15 mouse cellular contexts compared by ENCODE assay signal in the genomic region with DNA sequence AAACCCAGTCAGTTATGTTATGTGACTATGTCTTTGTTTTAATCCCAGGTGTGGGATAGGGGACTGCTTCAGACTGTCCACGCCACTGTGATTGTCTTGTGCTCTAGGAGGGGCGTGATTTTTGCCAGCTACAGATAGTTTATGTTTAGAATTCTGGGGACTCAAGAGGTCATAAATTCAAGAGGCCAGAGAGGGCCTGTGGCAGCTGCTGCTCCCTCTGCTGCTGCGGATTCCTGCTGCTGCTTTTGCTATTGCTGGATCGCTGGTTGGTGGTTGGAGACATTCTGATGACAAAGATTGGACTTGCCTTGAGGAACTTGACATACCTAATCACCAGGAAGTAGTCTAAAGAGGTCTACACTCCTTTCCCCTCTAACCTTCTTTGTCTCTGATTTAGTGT. TPM values are rescaled to one million over a fixed set of nuclear protein-coding genes. Genes with fewer than 3 reads are reported as not detected.
"Had no signal": no experiment of that assay in that cellular context is flagged by ENCODE, and none has a peak within 500 bp of the region (broad histone marks: within the 10 kb centered on the region; RNA-seq: fewer than 3 reads in every experiment).

No protein-coding gene starts in this region.

- H3K27me3 ChIP-seq: midbrain, embryonic 12.5 days; neural tube, embryonic 12.5 days; stomach, embryonic 15.5 days had no signal

- DNase-seq: lung, adult 18-20 months; lung, embryonic 14.5 days; lung, postnatal 10 days; lung, postnatal 4 days; midbrain, embryonic 14.5 days; right cerebral cortex, postnatal 14 days; thymus, adult 2 months; thymus, postnatal 25 days had no signal

- ATAC-seq: midbrain, embryonic 16.5 days had no signal

- H3K36me3 ChIP-seq: midbrain, embryonic 10.5 days; midbrain, embryonic 12.5 days; neural tube, embryonic 12.5 days; stomach, embryonic 15.5 days had no signal

- H3K4me2 ChIP-seq: lung, embryonic 14.5 days; midbrain, embryonic 12.5 days; neural tube, embryonic 12.5 days; stomach, embryonic 15.5 days had no signal

- H3K4me3 ChIP-seq: megakaryocyte, embryonic 14.5 days; midbrain, embryonic 10.5 days; midbrain, embryonic 12.5 days; neural tube, embryonic 12.5 days; stomach, embryonic 15.5 days had no signal

RNA-seq across cellular contexts. Expression of gene Il31ra, which starts 57.5 kb away (rescaled TPM):
- polyA plus RNA-seq: lung, embryonic 14.5 days; lung, embryonic 16.5 days; midbrain, embryonic 10.5 days; midbrain, embryonic 12.5 days; midbrain, embryonic 14.5 days had no signal
